Mouse (Mus musculus): ENCODE measurements around the gene Col25a1.

Gene Col25a1

GRCm38 (mm10) chr3:130473211-130473768 lies 342.0 kb downstream of the Col25a1 start:
- DNase-seq (ENCODE audit: low spot score in 2 of 2), result no peak

- no peak for DNase-seq (ENCODE audit: low spot score in 2 of 2)
Observed at GRCm38 (mm10) chr3:130473970-130474369, 342.7 kb downstream of the Col25a1 start.

- no peak for DNase-seq (ENCODE audit: low spot score in 2 of 2)
Observed at GRCm38 (mm10) chr3:130482513-130482912, 351.2 kb downstream of the Col25a1 start.

GRCm38 (mm10) chr3:130488839-130489238 lies 357.5 kb downstream of the Col25a1 start:
- DNase-seq (ENCODE audit: low spot score in 2 of 2), result no peak

- no peak for DNase-seq (ENCODE audit: low spot score in 2 of 2)
Observed at GRCm38 (mm10) chr3:130494192-130494591, 362.9 kb downstream of the Col25a1 start.

GRCm38 (mm10) chr3:130494665-130495396 lies 363.5 kb downstream of the Col25a1 start:
- DNase-seq (ENCODE audit: low spot score in 2 of 2), result no peak

- no peak for DNase-seq (ENCODE audit: low spot score in 2 of 2)
Observed at GRCm38 (mm10) chr3:130497036-130497435, 365.7 kb downstream of the Col25a1 start.

- DNase-seq (ENCODE audit: low spot score in 2 of 2), result no peak
Observed at GRCm38 (mm10) chr3:130501713-130502112, 370.4 kb downstream of the Col25a1 start.

- peak; percentile 46 to 48 for DNase-seq (ENCODE audit: low spot score in 2 of 2)
Observed at GRCm38 (mm10) chr3:130508330-130508729, 377.0 kb downstream of the Col25a1 start.

GRCm38 (mm10) chr3:130518457-130518879 lies 387.2 kb downstream of the Col25a1 start:
- peak; percentile 21 to 23 for DNase-seq (ENCODE audit: low spot score in 2 of 2)

- DNase-seq (ENCODE audit: low spot score in 2 of 2), result no peak
Observed at GRCm38 (mm10) chr3:130521834-130522476, 390.7 kb downstream of the Col25a1 start.

GRCm38 (mm10) chr3:130523019-130523418 lies 391.7 kb downstream of the Col25a1 start:
- DNase-seq (ENCODE audit: low spot score in 2 of 2), result peak in 1 of 2 experiments; percentile 8

- no peak for DNase-seq (ENCODE audit: low spot score in 2 of 2)
Observed at GRCm38 (mm10) chr3:130524367-130525137, 393.3 kb downstream of the Col25a1 start.

- DNase-seq (ENCODE audit: low spot score in 2 of 2), result no peak
Observed at GRCm38 (mm10) chr3:130535021-130535420, 403.7 kb downstream of the Col25a1 start.

GRCm38 (mm10) chr3:130541541-130541940 lies 410.2 kb downstream of the Col25a1 start:
- DNase-seq (ENCODE audit: low spot score in 2 of 2), result no peak

GRCm38 (mm10) chr3:130545995-130546394 lies 414.7 kb downstream of the Col25a1 start:
- no peak for DNase-seq (ENCODE audit: low spot score in 2 of 2)

- DNase-seq (ENCODE audit: low spot score in 2 of 2), result no peak
Observed at GRCm38 (mm10) chr3:130549066-130549465, 417.8 kb downstream of the Col25a1 start.

GRCm38 (mm10) chr3:130556263-130556662 lies 425.0 kb downstream of the Col25a1 start:
- DNase-seq (ENCODE audit: low spot score in 2 of 2), result no peak

- no peak for DNase-seq (ENCODE audit: low spot score in 2 of 2)
Observed at GRCm38 (mm10) chr3:130565586-130565985, 434.3 kb downstream of the Col25a1 start.

- DNase-seq (ENCODE audit: low spot score in 2 of 2), result no peak
Observed at GRCm38 (mm10) chr3:130568331-130569095, 437.2 kb downstream of the Col25a1 start.

GRCm38 (mm10) chr3:130573243-130573642 lies 441.9 kb downstream of the Col25a1 start:
- DNase-seq (ENCODE audit: low spot score in 2 of 2), result no peak
